Mouse (Mus musculus) brain, embryonic 18.5 days (tissue): ENCODE results near the gene Auh.

Experiments
- DNase-seq: peaks from one replicate; pipeline ENCODE4 v3.0.0-alpha.2; 2012; ENCODE audit warnings: low read depth, low spot score

Gene Auh

GRCm38 (mm10) chr13:52834591-52834990, 94.9 kb downstream of the Auh start:
- no peak for DNase-seq

- DNase-seq: no peak
These were observed 95.7 kb downstream of the Auh start for GRCm38 (mm10) chr13:52833748-52834147.

- DNase-seq: no peak
These were observed 96.3 kb downstream of the Auh start for GRCm38 (mm10) chr13:52833220-52833619.

- DNase-seq: no peak
These were observed 96.9 kb downstream of the Auh start for GRCm38 (mm10) chr13:52832481-52833170.

- no peak for DNase-seq
These were observed 98.3 kb downstream of the Auh start for GRCm38 (mm10) chr13:52831037-52831757.

- DNase-seq: no peak
These were observed 100.4 kb downstream of the Auh start for GRCm38 (mm10) chr13:52828946-52829523.

- DNase-seq: no peak
These were observed 101.3 kb downstream of the Auh start for GRCm38 (mm10) chr13:52828217-52828616.

- DNase-seq: no peak
These were observed 102.8 kb downstream of the Auh start for GRCm38 (mm10) chr13:52826666-52827065.

GRCm38 (mm10) chr13:52824754-52825153, 104.7 kb downstream of the Auh start:
- DNase-seq: no peak

- DNase-seq: no peak
These were observed 107.0 kb downstream of the Auh start for GRCm38 (mm10) chr13:52822165-52823149.

GRCm38 (mm10) chr13:52821571-52821970, 107.9 kb downstream of the Auh start:
- no peak for DNase-seq

- no peak for DNase-seq
These were observed 109.6 kb downstream of the Auh start for GRCm38 (mm10) chr13:52819901-52820300.

- no peak for DNase-seq
These were observed 110.7 kb downstream of the Auh start for GRCm38 (mm10) chr13:52818760-52819159.

- peak; percentile 66 for DNase-seq
These were observed 111.4 kb downstream of the Auh start for GRCm38 (mm10) chr13:52817991-52818491.

GRCm38 (mm10) chr13:52813750-52814149, 115.7 kb downstream of the Auh start:
- DNase-seq: no peak

GRCm38 (mm10) chr13:52812549-52813515, 116.6 kb downstream of the Auh start:
- DNase-seq: no peak

- no peak for DNase-seq
These were observed 121.8 kb downstream of the Auh start for GRCm38 (mm10) chr13:52807722-52808121.

- DNase-seq: no peak
These were observed 123.5 kb downstream of the Auh start for GRCm38 (mm10) chr13:52806029-52806428.

- DNase-seq: no peak
These were observed 123.9 kb downstream of the Auh start for GRCm38 (mm10) chr13:52805581-52805980.

GRCm38 (mm10) chr13:52802482-52802881, 127.0 kb downstream of the Auh start:
- no peak for DNase-seq
